Mouse (Mus musculus): ENCODE measurements at regions not wholly inside any gene's neighbourhood (a gene's known extent, or its start where the extent isn't known, plus 50 kb on each side); places are given as distances from the start of the nearest gene placed in this dataset.

DNA sequence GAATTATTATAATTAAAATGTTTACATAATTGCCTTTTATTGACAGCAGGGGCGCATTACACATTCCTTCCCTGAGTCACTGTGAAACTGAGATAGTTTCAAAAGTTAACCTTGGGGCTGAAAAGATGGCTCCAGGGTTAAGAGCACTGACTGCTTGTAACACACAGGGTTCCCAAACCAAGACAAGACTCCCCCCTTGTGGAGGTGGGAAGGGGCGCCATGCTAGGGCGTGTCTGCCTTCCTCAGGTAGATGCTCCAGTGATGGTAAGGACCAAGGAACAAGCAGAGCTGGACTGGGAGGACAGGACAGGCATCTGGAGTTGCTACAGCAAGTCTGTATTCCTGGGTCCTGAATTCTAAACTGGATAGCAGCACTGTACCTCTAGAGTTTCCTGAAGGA, 351.9 kb downstream of the Tbc1d22a start:
- intact Hi-C loops (cut with DNase I), result no loop called here
- no peak for DNase-seq

DNA sequence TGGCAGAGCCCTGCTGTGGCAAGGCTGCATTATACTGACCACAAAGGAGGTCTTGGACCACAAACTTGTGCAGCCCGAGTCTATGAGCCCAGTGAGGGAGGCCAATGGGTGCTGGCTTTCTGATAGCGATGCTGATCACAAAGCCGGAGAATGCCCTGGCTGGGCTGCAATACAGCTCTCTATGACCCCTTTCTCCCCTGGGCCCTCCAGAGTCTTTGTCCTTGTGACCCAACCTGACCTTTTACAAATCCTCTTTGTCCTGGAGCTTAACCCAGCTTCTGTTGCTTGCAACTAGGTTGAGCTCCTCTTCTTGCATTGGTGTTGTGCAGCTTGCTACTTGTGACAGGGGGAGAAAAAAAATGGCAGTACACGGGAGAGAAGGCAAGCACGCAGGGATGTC, 360.1 kb downstream of the Tbc1d22a start:
- no peak for DNase-seq
- intact Hi-C loops (cut with DNase I), result no loop called here

DNA sequence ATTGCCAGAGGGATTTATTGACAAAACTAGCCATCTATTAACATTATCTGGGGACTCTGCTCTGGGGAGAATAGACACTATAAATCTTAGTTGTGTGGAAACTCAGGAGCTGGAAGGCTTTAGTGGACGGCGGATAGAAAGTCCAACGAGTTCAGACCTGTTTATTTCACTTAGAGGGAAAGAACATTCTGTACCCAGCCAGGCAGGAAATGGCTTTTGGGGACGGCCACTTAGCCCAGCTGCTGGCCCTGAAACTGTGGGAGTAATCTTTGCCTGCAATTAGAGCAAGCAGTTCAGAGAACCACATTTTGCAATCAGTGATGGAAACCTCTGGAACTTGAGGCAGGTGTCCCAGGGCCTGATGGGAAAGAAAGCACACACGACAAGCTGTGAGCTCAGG, 362.4 kb downstream of the Tbc1d22a start:
- peak in 1 of 2 experiments; percentile 9 for DNase-seq
- intact Hi-C loops (cut with DNase I), result no loop called here

DNA sequence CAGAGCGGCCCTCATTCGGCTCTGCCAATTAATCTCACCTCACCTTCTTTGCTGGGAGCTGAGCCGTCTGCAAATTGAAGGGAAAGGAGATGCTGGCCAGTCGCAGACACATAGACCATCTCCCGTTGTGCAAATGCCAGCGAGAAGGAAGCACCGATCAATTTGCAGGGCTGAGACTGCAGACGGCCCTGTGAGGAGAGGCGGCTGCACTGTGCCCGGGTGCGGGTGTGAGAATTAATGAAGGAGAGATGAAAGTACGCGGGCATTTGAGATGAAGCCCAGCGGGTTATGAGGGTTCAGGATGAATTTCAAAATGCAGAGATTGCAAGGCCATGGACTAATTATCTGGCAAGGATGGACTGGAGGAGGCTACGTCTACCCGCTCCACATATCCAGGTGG, 364.4 kb downstream of the Tbc1d22a start:
- intact Hi-C loops (cut with DNase I), result no loop called here
- no peak for DNase-seq

DNA sequence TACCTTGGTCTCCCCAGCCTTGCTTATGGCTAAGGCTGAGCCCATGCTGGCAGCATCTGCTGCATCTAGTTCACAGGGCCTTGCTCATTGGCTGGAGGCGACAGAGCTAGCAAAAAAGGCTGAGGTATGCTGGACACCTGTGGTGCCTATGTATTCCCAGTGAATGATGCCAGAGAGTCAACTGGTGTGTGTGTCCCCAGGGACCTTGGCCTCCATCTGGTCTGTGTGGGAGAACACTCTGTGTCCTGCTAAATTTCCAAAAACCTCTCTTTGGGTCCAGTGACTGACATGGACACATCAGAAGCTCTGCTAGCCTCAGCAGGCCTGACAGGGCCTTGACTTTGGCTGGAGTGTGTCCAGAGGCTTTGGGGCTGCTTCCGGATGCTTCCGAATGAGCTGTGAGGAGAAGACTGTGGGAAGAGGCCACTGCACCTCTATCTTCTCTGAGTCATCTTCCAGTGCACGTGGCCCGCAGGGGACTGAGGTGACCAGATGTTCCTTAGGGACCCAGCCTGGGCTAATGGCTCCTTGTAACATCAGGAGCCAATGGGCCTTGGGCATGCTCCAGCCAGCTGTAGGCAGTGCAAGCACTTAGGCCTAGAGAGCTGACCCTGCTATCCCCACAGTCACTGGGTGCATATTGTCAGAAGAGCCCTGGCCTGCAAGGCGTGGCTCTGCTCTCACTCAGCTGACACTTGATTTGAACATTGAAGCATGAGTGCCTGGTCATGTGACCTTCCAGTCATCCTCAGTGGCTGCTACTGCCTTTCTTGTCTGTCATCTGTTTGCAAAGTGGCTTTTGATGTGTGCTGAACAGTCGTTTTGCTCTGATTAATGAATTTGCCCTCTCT, 368.2 kb downstream of the Tbc1d22a start:
- intact Hi-C loops (cut with DNase I), result loop anchor here (10.0 kb wide), 1 partner anchor 338 kb away; no protein-coding TSS in a partner anchor
- DNase-seq, result no peak

GRCm38 (mm10) chr15:86585716-86586115, 371.5 kb downstream of the Tbc1d22a start:
- no peak for DNase-seq
- intact Hi-C loops (cut with DNase I), result loop anchor here (10.0 kb wide), 1 partner anchor 341 kb away; no protein-coding TSS in a partner anchor

DNA sequence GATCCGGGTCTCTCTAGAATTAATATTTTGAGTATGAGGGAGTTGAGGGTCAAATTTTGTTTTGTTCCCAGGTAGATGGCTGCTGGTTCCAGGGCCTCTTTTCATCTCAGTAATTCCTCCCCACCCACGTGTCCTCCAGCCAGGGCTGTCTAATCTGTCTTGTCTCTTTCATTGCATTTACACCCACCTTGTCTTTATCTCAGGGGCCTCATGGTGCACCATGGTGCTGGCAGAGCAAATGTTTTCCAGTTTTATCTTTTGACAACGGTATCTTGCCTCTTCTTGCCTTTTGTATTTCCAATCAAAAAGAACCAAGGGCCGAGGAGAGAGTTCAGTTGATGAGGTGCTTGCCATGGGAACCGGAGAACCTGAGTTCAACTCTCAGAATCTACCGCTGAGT, 372.9 kb downstream of the Tbc1d22a start:
- intact Hi-C loops (cut with DNase I), result loop anchor here (10.0 kb wide), 1 partner anchor 342 kb away; no protein-coding TSS in a partner anchor
- no peak for DNase-seq

GRCm38 (mm10) chr15:86590033-86590432, 375.8 kb downstream of the Tbc1d22a start:
- no peak for DNase-seq
- intact Hi-C loops (cut with DNase I), result no loop called here

DNA sequence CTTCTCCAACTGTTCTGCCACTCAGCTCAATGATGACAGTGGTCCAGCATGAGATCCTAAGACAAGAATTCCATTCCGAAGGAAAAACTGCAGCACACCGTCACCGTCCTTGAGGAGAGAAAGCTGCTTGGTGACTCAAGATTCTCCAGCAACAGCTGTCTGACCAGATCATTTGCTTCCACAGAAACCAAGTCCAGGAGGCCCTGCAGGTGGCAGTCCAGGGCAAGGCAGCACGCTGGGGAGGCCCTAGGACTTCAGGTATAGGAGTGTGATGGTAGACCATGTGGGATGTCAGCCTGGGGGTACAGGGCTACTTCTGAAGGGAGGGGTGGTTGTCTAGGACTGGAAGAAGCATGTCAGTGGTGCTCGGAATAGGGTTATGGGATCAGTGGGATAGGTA, 376.6 kb downstream of the Tbc1d22a start:
- intact Hi-C loops (cut with DNase I), result no loop called here
- DNase-seq, result peak in 1 of 2 experiments; percentile 13

DNA sequence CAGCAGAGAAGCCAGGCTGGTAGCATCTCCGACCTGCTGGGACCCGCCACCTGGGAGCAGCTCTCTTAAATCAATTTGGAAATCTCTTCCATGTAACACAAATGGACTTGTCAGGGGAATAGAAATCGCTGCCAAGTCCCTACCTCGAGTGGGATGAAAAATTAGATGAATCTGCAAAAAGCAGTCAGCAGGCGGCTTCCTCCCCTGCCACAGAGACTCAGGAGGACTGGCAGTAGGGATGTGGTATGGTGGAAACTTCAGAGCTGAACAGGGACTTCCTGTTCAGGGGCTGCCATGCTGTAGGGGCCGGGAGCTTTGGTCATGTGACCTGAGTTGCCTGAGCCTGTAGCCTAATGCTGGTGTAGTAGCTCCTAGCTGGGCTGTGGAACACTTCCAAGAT, 379.1 kb downstream of the Tbc1d22a start:
- intact Hi-C loops (cut with DNase I), result no loop called here
- no peak for DNase-seq

DNA sequence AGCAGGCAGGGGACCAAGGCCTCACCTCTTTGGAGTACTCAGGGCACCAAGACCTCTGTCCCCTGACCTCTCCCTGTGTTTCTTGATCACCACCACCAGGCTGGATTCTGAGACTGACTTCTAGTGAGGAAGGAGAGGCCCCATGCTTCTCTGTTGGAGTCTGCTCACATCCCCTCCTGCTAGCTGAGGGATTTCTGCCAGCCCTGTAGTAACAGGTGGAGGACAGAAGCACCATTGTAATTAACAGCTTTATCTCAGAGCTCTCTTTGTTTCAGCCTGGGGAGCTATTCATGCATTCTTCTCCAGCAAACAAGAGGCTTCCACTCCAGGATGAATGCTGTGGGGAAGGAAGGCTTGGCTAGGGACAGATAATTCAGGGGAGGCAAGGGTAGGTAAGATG, 392.2 kb downstream of the Tbc1d22a start:
- DNase-seq, result no peak
- intact Hi-C loops (cut with DNase I), result no loop called here

- intact Hi-C loops (cut with DNase I), result no loop called here
- no peak for DNase-seq
Observed at GRCm38 (mm10) chr15:86609692-86610091, 395.4 kb downstream of the Tbc1d22a start.

DNA sequence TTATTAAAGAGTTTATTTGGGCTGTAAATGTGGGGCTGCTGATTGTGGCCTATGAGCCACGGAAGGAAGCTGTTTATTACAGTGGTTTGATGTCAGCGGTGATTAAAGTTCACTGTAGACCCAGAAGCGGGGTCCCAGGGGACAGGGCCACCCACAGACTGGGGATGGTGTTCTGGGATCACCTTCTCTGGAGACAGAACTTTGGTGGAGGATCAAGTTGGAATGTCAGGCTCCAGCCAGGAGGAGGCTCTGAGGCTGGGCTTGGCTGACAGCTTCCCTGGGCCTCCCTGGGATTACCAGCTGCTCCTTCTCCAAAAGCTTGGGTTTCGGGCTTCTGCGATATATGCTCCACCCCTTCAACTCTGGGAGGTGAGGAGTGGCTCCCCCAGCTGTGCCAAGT, 417.1 kb downstream of the Tbc1d22a start:
- DNase-seq, result no peak
- intact Hi-C loops (cut with DNase I), result no loop called here

DNA sequence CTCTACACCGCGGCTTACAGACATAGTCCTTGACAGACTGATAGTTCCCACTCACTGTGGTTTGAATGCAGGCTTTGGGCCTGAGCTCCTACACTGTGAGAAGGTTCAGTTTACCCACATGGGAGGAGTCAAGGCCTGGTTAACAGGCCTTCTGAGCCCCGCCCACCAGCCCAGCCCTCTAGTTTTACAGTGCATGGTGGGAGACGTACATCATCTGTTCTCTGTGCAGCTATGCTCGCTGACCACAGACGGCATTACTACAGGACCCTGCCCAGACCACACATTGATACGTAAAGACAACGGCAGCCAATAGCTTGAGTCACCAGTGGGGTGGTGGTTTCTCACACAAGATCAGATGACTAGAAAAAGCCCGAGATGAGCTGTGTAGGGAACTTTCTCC, 431.0 kb downstream of the Tbc1d22a start:
- intact Hi-C loops (cut with DNase I), result no loop called here
- DNase-seq, result no peak

DNA sequence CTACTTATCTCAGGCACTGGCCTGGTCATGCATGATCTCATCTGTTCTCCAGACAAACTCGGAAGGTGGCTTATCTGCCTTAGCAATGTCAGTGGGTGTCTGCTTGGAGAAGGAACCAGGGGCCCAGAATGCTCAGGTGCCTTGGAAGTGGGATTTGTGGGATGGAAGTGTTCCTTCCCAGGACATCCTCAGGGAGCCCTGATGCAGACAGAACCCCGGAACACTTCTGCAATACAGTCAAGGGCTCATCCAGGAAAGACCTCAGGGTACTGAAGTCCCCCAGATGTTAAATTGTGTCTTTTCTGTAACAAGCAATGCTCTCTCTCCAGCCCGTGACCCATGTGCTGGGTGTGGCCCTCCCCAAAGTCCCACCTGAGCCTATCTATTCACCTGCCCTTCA, 433.9 kb downstream of the Tbc1d22a start:
- intact Hi-C loops (cut with DNase I), result no loop called here
- no peak for DNase-seq

DNA sequence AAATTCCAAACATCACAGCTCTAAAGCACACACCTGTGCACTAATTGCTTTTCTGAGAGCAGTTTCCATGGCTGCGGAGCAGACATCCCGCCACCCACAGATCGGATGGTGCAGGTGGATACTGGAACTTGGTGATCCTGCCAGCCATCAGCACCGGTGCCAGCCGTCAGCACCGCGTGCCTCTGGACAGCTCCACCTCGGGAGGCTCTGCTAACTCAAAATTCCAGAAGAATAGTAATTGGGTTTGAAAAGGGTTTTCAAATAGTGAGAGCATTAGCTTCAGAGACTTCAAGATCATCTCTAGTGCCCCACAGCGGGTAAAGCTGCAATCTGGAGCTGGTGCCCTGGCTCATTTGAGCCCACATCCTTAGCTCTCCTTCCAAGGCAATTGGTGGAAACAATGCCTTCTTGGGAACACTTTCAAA, 458.8 kb downstream of the Tbc1d22a start:
- intact Hi-C loops (cut with DNase I), result no loop called here
- DNase-seq, result peak; percentile 7 to 16

DNA sequence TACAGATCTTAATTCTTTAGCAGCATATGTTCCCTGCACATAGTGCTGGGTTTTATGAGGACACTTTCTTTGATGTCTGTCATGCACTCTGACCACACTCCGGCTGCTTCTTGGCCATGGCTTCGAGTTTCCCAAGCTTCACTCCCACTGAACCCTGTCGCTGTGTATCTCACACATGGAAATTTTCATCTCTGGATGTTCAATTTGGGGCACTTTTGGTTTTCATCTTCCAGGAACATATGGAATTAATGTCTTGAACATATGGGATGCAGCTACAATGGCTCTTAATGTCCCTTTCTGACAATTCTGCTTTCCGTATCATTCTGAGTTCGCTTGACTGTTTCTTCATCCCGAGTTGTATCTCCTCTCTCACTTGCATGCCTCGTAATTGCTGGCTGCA, 462.8 kb downstream of the Tbc1d22a start:
- intact Hi-C loops (cut with DNase I), result no loop called here

DNA sequence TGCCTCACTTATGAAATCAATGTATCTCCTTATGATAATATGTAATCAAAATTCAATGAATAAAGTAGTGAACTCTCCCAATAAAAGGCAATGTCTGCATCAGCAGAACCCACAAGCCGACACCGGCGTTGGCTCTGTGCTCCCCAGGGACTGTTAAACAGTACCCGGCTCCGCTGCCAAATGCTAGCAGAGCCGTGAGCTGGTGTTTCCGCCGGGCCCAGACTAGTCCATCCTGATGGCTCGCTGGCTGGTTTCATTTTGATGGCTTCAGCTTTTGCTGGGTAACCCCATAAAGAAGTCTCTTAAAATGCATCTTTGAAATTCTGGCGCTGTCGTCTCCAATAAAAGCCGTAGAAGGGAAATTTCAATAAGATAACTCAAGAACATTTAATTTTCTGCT, 468.8 kb downstream of the Tbc1d22a start:
- intact Hi-C loops (cut with DNase I), result no loop called here
- no peak for DNase-seq

More for the DNA sequence above, 462.8 kb downstream of the Tbc1d22a start:
- no peak for DNase-seq

- DNase-seq, result no peak
- intact Hi-C loops (cut with DNase I), result no loop called here
Observed at GRCm38 (mm10) chr15:86689694-86690093, 475.4 kb downstream of the Tbc1d22a start.

- intact Hi-C loops (cut with DNase I), result no loop called here
- DNase-seq, result no peak
Observed at GRCm38 (mm10) chr15:86696806-86697205, 482.5 kb downstream of the Tbc1d22a start.

DNA sequence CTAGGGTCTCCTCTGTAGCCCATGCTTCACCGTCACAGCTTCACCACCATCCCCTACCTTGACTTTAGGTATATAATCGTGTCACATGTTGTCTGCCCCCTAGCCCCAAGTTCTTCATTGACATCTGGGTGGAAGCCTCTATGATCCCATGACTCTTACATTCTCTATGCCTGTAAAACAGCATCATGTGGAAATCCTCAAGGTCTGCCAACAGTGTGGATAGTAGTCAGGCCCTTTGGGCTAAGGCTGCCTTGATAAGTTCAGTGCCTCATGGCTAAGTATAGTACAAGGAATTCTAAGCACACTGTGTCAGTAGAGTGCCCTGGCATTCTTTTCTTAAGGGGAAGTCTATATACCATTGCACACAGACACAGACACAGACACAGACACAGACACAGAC, 496.2 kb downstream of the Tbc1d22a start:
- DNase-seq, result peak in 1 of 2 experiments; percentile 28
- intact Hi-C loops (cut with DNase I), result no loop called here

- intact Hi-C loops (cut with DNase I), result no loop called here
- DNase-seq, result no peak
Observed at GRCm38 (mm10) chr15:86718376-86718775, 504.1 kb downstream of the Tbc1d22a start.
